Mouse (Mus musculus): ENCODE measurements around the gene Plekhs1. TPM values are rescaled to one million over a fixed set of nuclear protein-coding genes. Genes with fewer than 3 reads are reported as not detected.
A peak's percentile ranks its signal among the peaks of the same experiment; 100 is the strongest.
"Not testable (repeated sequence)": the region's sequence is repeated elsewhere in the genome, so short reads cannot be mapped to it uniquely, and the experiment has no call there.

Gene Plekhs1
- total RNA-seq, 2 experiments from 2014 or later = 0.26 TPM; not detected in 1

GRCm38 (mm10) chr19:56530529-56530928 is 69.1 kb downstream of the Plekhs1 start:
- not testable (repeated sequence) for DNase-seq

DNA sequence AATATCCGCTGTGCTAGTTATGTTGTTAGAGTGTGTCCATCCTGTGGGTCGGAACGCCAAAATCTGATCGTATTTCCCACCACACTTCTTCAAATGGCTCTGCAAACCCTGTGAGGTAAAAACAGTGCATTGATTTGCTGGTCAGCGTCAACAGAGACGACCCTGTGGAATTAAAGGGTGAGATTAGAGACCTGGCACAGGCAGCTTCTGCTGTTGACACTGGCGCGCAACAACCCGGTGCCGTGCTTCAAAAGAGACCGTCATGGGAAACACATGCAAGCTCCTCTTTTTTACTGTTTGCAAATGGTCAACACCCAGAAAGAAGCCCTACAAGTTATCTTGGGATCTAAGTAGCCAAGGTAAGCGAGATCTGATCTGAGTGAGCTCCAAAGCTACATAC is 69.8 kb downstream of the Plekhs1 start:
- no peak for DNase-seq

GRCm38 (mm10) chr19:56533291-56534071 is 72.0 kb downstream of the Plekhs1 start:
- no peak for DNase-seq

GRCm38 (mm10) chr19:56534337-56534736 is 72.9 kb downstream of the Plekhs1 start:
- no peak for DNase-seq

GRCm38 (mm10) chr19:56535064-56535463 is 73.6 kb downstream of the Plekhs1 start:
- peak; percentile 33 to 39 for DNase-seq

- no peak for DNase-seq
These were observed 74.3 kb downstream of the Plekhs1 start for GRCm38 (mm10) chr19:56535765-56536164.

Other genes starting within 250 kb of the Plekhs1 start
- under 1 TPM in 1 of 2 experiments, not detected in 1; 0.33 TPM for gene Habp2, start 174.5 kb upstream of the Plekhs1 start, total RNA-seq (2021)
- under 1 TPM; 0.07 to 0.20 TPM for gene Nrap, start 71.6 kb upstream of the Plekhs1 start, total RNA-seq (2021)
- 1 to 10 TPM; 7.2 to 9.9 TPM for gene Casp7, start 64.5 kb upstream of the Plekhs1 start, total RNA-seq (2021)
- gene Dclre1a, start 86.6 kb downstream of the Plekhs1 start, total RNA-seq (2021) = 10 to 100 TPM; 10.2 to 12.0 TPM
- 10 to 100 TPM; 18.5 to 19.2 TPM for gene Nhlrc2, start 86.6 kb downstream of the Plekhs1 start, total RNA-seq (2021)